Mouse (Mus musculus): ENCODE data around the gene Gm20708.

The Gm20708 gene

DNA sequence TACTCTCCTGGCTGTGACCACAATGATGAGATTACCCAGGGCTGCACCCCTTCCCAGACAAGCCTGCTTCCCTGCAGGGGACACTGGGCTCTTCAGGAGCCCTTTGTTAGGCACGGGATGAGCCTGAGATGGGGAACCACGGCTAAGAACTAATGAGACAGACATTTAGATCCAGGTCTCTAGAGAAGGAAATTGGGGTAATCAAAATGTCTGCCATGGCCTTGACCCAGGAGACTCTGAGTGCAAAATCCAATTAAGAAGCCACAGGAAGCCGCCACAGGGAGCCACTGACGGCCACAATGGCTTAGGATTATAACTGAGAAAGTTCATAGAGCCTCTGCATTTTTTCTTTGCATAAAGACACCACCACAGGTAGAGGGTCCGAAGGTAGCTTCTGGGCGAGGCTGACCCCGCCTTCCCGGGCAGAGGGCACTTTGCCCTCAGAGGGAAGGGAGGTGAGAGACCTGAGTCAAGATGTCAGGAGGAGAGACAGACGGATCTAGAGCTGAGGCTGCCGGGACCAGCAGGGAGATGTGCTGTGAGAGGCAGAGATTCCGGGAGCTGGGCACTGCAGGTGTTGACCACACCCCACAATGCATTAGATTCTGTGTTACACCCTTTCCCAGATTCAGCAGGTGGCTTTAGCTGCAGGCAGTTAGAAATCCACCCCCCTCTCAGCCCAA is 53.8 kb downstream of the Gm20708 start:
- peak; percentile 78 for DNase-seq (ENCODE audit: low read depth, low spot score)

GRCm38 (mm10) chr11:117864805-117865204 is 55.3 kb downstream of the Gm20708 start:
- no peak for DNase-seq (ENCODE audit: low read depth, low spot score)

GRCm38 (mm10) chr11:117865988-117866387 is 56.5 kb downstream of the Gm20708 start:
- no peak for DNase-seq (ENCODE audit: low read depth, low spot score)

DNA sequence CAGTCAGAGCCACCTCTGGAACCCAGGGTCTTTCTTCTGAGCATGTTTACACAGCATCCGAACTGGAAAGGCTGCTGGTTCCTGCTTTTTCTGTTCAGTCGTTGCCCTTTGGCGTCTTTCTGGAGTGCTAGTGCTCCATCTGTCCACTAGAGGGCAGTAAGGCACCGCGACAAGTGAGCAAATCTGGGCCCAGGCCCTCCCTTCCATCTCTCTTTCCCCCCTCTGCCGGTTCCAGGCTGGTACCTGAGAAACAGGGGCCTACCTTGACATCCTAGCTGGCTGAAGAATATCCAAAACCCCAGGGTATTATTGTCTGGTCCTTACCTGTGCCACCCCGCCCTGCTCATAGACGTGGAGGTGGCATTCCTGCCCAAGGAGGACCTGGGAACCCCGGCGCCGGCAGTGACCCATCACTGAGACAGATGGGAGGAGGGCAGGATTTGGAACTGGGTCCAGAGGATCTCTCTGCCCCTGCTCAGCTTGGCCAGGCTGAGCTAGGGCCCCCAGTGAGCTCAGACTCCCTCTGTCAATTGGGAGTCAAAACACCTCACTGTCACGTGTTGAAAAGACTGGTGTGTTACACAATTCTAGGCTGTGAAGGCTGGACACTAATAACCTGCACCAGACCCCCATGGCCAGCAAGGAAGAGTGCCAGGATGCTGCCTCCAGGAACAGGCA is 61.4 kb downstream of the Gm20708 start:
- DNase-seq (ENCODE audit: low read depth, low spot score), result peak; percentile 88

- DNase-seq (ENCODE audit: low read depth, low spot score), result no peak
Measured at GRCm38 (mm10) chr11:117871376-117871775, 61.9 kb downstream of the Gm20708 start.

DNA sequence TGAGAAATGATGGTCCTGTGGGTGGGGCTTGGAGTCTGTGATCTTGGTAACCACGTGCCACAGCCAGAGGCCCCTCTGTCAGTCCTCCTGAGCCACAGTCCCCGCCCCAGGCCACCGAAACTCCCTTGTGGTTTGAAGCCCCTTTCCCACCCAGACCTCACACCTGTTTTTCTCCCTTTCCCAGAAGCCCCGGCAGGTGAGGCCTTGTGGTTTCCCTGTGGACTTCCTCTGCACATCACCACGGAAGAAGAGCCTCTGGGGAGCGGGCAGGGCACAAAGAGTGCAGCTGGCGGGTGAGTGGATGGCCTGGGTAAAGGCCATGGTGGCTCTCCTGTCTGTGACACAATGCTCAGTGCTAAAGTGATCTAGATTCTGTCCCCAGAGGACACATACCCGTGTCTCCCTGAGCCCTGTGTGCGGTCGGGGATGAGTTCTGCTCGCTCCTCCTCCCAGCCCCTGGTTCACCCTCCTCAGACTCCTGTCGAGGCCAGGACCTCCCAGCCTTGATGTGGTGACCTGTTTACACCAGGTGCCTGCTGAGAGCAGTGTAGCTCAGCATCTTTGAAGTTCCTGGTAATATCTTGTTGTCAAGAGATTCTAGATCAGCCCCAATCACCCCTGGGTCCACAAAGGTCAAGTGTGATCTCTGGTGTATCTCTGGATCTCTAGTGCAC is 62.6 kb downstream of the Gm20708 start:
- no peak for DNase-seq (ENCODE audit: low read depth, low spot score)

- DNase-seq (ENCODE audit: low read depth, low spot score), result peak; percentile 54
Measured at GRCm38 (mm10) chr11:117872861-117873608, 63.6 kb downstream of the Gm20708 start, which contains the start of gene Tha1. Gene Tha1, minus strand, starts transcription at chr11:117873481.

DNA sequence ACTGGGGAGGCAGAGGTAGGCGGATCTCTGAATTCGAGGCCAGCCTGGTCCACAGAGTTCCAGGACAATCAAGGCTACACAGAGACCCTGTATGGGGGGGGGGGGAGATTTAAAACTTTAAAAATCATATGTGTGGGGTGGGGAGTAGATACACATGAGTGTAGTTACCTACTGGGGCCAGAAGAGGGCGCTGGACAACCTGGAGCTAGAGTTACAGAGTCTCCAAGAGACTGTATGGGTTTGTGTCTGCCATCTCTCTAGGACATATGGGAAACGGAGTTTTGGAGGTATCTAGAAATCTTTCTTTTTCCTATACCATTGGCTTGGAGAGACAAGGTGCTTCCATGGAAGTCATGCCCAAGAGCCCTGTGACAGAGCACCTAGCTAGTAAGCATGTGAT is 65.0 kb downstream of the Gm20708 start:
- DNase-seq (ENCODE audit: low read depth, low spot score), result peak; percentile 72

- DNase-seq (ENCODE audit: low read depth, low spot score), result peak; percentile 77
Measured at GRCm38 (mm10) chr11:117875681-117876080, 66.2 kb downstream of the Gm20708 start.

DNA sequence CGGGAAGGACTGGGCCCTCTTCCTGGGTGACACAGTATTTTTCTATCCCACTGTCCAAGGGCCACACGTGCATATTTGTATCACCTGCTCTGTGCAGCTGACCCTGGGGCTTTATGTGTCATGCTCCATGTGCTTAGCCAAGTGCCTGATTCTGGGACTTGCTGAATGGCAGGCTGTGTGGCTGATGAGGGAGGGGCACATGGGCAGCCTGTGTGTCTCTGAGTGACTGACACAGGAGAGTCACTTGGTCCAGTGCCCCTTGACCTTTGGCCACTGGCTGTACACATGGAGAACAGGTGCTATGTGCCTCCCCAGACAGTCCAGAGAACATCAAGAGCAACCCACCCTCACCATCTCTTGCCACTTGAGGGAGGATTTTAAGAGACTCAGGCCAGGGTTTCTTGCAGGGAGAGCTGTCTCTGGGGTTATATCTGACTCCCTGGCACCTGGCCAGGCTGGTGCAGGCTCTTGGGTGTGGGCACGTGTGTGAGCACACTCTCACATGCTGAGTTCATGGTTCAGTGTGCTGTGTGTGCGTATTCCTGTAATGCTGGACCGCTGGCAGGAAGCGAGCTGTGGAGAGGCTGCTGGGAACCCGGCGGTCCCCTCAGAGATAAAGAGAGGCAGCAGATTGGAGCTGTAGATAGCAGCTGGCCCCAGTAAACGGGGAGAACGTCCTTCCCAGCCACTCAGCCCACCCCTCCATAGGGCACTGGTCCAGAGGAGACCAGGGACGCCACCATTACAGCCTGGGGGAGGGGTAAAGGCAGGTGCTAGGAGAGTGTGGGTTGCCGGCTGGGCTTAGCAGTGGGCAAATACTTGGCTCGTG is 68.7 kb downstream of the Gm20708 start:
- no peak for DNase-seq (ENCODE audit: low read depth, low spot score)

- no peak for DNase-seq (ENCODE audit: low read depth, low spot score)
Measured at GRCm38 (mm10) chr11:117878892-117879291, 69.4 kb downstream of the Gm20708 start.

- peak; percentile 68 for DNase-seq (ENCODE audit: low read depth, low spot score)
Measured at GRCm38 (mm10) chr11:117879676-117880075, 70.2 kb downstream of the Gm20708 start.

DNA sequence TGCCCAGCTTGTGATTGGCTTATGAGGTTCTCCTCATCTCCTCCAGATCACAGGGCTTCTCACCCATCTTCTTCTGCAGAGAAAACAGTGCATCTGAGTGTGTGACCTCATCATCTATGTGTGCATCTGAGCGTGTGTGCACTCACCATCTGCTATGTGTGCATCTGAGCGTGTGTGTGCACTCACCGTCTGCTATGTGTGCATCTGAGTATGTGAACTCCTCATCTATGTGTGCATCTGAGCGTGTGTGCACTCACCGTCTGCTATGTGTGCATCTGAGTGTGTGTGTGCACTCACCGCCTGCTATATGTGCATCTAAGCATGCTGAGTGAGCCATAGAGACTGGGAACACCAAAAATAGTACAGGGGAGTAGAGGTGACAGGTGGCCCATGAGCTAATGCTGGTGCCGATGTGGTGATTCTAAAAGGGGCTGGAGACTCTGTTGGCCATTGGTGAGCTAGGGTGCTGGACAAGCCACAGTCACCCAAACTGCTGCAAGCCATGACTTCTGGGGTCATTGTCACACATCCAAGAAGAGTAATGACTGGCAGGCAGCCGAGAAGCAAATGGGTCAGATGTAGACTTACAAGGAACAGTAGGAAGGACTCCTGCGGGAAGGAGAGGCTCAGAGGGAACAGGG is 71.0 kb downstream of the Gm20708 start:
- no peak for DNase-seq (ENCODE audit: low read depth, low spot score)

DNA sequence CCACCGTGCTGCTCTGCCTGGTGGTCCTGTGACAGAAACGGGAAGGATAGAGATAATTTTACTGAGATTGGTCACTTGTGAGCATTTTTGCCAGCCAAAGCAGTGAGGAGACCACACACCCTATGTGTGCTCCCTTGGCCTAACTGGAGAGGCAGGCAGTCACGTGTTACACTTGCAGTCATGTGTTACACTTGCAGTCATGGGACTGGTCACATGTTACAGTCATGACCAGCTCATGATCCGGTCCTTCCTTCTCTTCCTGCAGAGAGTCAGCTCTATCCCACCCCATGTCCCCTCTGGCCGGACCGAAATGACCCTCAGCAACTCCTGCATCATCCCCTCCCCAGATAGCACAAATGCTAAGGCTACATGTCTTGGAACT is 71.5 kb downstream of the Gm20708 start:
- no peak for DNase-seq (ENCODE audit: low read depth, low spot score)

DNA sequence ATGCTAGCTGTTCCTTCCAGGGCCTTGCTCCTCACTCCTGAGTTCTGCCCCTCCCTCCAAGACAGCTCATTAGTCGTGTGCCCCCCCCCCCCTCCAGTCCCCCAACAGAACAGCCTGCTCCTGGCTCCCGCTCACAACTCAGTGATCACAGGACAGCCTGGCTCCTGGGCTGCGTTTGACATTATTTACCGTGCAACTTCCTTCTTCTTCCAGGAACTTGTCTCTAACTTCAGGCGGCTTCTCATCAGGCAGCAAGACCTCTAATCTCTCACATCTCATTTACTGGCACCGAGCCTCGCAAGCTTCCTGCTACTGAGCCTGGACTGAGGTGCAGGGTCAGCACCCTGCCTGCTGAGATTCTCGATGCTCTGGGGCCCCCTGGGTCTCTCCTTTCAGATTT is 72.3 kb downstream of the Gm20708 start:
- no peak for DNase-seq (ENCODE audit: low read depth, low spot score)

- no peak for DNase-seq (ENCODE audit: low read depth, low spot score)
Measured at GRCm38 (mm10) chr11:117882208-117882607, 72.7 kb downstream of the Gm20708 start.

- no peak for DNase-seq (ENCODE audit: low read depth, low spot score)
Measured at GRCm38 (mm10) chr11:117886000-117886399, 76.5 kb downstream of the Gm20708 start.

DNA sequence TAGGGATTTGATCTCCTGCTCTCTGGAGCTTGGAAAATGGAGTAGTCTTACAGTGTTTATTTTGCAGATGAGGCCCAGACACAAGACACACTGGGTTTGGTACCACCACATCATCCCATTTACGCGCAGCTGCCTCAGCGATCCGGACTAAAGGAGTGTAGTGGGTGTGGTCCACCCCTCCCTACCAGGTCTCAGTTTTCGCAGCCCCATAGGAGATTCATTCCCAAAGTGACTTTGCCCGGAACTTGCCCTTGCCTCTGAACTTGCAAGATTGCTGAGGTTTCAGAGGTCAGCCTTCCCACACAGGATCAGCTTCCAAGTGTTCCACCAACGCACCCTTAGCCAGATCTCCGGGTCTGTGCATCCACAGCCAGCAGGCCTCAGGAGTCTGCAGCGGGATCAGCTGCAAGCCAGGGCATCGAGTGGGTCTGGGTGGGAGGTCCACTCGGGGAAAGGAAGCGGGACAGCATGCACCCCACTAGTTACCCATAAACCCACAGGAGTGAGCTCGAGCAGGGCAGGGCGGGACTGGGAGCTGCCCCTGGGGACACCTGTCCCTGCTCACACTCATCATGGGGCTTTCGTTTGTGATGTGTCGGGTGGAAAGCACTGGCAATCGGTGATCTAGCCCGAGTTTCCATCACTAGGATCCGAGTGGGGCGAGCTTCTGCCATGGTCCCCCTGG is 78.8 kb downstream of the Gm20708 start:
- peak; percentile 95 for DNase-seq (ENCODE audit: low read depth, low spot score)

DNA sequence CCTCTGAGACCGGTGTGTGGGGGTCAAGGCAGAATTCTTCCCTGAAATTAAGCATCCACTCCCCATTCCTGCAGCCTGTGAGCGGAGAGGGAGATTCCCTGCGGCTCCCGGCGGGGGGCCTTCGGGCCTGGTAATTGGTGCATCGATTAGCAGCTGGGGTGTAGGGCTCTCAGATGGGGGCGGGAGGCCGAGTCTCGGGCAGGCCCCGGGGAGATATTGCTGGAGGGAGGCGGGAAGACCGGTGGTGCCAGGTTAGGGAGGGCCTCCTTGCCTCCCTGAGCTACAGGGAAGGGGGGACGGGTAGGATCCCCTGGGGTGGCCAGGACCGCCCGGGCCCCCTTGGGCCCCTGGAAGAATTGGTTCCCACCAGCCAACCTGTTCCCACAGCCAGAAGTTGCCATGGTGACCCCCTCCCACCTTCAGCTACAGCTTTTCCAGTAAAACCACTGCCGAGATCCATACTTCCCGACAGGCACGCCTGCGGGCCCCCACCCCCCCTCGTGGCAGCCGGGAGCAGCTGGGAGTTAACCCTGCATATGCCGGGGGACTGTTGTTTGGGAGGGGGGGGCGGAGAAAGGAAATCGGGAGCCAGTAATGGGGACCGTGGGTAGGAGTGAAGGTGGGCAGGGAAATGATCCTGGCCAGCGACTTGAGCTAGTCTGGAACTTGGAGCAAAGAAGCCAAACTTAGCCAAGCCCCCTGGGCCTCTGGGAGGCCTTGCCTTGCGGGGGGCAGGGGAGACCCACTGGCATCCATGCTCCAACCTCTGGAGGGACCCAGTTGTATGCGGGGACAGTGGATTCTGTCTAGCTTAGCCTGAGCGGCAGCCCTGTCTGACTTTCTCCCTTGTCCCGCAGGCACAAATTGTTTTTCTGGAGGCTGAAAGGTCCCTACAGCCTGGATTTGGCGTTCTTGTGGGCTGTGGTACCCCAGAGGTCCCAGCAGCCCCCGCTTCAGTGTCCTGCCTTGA is 79.7 kb downstream of the Gm20708 start:
- peak; percentile 92 for DNase-seq (ENCODE audit: low read depth, low spot score)
